Mouse (Mus musculus) naive thymus-derived CD4-positive, alpha-beta T cell, adult 2 months (primary cell): Measurements from ENCODE around the gene Lbhd2.

Experiments used
- DNase-seq: peaks from one replicate; pipeline ENCODE4 v3.0.0-alpha.2; 2011; ENCODE audit warnings: low read depth

Gene Lbhd2

DNA sequence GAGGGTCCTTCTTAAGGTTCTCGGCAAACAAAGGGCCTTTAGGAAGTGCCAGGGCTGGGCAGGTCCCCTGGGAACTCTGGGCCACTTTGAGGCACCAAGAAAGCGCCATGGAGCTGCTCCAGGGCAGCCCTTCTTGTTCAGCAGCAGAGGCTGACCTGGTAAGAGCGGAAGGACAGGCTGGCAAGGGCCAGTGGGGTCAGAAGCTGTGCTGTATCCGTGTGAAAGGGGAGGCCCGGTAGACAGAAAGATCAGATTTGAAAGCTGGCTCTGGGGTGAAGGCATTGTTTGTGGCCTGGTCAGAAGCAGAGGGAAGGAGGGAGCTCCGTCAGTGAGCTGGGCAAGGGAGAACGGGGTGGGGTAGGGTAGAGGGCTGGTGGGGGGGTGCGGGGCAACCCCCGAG lies 40.7 kb downstream of the Lbhd2 start:
- DNase-seq: no peak

- DNase-seq: no peak
Measured at GRCm38 (mm10) chr12:111447898-111448760, 41.5 kb downstream of the Lbhd2 start.

DNA sequence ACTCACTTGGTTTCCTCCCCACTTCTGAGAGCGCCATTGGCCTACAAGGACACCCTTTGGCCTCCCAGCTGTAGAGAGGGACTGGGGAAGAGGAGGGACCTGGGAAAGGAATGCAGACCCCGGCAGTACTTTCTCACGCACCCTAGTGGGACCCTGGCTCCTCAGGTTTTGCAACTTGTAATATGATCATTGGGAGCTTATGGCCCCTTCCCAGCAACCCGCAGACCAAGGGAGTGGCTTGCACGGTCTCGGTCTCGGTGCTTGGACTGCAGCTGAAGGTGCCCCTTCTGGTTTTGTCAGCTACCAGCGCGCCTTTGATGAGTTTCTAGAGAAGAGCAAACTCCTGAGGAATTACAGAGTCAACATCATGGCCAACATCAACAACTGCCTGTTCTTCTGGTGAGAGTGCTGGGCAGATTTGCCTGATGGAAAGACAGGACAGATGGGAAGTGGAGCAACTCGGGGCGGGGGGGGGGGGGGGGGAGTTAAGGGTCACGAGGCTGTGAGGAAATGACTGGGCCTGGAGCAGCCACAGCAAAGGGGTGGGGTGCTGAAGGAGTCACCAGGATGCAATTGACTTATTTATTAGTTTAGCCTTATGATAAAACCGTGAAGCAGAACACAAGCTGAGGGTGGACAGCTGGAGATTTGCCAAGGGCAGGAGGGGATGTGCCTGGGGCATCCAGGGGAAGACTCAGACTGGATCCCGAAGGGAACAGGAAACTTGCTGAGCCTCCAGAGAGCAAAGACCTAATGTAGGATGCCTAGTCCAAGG lies 42.5 kb downstream of the Lbhd2 start:
- DNase-seq: no peak

GRCm38 (mm10) chr12:111450359-111450758 lies 43.8 kb downstream of the Lbhd2 start:
- no peak for DNase-seq

DNA sequence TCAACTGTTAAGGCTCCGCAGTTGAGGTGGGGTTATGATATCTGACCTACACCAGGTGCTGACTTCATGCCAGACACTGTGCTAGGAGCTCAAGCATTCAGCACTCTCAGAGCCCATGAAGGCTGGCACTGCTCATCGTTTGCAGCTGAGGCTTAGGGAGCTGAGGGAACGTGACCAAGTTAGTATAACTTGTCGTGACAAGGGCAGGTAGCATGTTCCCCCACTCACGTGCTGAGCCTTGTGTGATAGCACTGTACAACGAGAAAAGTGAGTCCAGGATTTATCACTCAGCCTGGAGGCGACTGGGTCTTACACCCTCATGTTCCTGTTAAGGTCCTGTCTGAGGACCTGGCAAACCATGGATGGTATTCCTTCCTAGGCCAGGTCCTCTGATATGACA lies 45.0 kb downstream of the Lbhd2 start:
- DNase-seq: no peak

GRCm38 (mm10) chr12:111454021-111454420 lies 47.4 kb downstream of the Lbhd2 start:
- no peak for DNase-seq

GRCm38 (mm10) chr12:111454543-111455280 lies 48.1 kb downstream of the Lbhd2 start:
- no peak for DNase-seq

DNA sequence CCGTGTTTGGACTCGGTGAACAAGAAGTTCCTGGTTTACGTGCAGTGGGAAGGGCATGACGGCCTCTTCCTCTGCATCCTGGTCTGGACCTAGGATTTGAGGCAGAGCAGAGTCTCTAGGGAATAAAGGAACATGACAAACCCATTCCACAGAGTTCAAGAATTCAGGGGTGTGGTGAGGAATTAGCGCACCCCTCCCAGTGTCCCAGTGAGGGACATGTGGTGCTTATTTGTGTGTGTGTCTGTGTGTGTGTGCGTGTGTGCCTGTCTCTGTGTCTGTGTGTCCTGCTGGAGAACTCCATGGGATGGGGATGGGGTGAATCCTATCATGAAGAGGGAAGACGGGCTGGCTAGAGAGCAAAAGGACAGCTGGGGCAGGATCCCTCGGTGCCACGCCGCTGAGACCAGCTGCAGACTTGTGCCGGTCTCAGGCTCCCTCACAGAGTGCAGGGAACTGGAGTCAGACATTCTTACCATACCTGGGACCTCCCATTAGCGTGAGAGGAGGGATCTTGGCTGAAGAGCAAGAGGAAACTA lies 48.8 kb downstream of the Lbhd2 start:
- no peak for DNase-seq

DNA sequence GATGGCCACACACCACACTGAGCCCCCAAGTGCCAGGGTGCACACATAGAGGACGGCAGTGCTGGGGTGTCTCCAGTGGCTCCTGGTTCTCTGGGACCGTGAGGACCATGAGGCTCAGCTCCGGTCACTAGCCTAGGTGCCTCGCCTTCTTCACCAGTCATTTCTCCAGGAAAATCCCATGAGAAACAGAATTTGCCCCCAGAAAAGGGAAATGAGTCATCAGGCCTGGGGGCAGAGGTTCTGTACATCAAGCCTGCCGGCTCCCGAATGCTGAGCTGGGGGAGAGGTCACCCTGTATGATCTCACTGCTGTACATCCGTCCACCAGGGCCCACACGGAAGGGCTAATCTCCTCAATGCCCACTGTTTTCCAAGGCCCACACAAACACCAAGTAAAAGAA lies 49.3 kb downstream of the Lbhd2 start:
- DNase-seq: no peak

GRCm38 (mm10) chr12:111457742-111458141 lies 51.1 kb downstream of the Lbhd2 start:
- DNase-seq: no peak
